Mouse (Mus musculus): Measurements from ENCODE around the gene Pi4ka. TPM values are rescaled to one million over a fixed set of nuclear protein-coding genes. Genes with fewer than 3 reads are reported as not detected.
A peak's percentile ranks its signal among the peaks of the same experiment; 100 is the strongest.

Gene Pi4ka
- polyA plus RNA-seq, 1 experiment from 2014 or later, result 28.0 TPM

GRCm38 (mm10) chr16:17254005-17254597 is 152.0 kb downstream of the Pi4ka start:
- peaks cover 42% of the 10 kb centered on the region for H3K4me1 ChIP-seq (replicated peaks; ENCODE audit: control insufficient read depth, insufficient read depth, low read length)
- H3K9ac ChIP-seq (ENCODE audit: low read length), result no peak overlapping the region
- ATAC-seq (ENCODE audit: low read depth), result 0 out of 2 replicates have a peak, but pooled peaks have one; percentile 21
- no peaks in the 10 kb centered on the region for H3K27me3 ChIP-seq (ENCODE audit: control insufficient read depth, insufficient read depth, low read depth, low read length)
- H3K4me3 ChIP-seq (ENCODE audit: low read length), result no peak overlapping the region
- 22% methylated on average over 4 of the region's 4 CpGs for WGBS
- no peak overlapping the region for H3K27ac ChIP-seq (ENCODE audit: low read length)
- H3K36me3 ChIP-seq (ENCODE audit: control insufficient read depth, insufficient read depth, low read length), result peaks cover 13% of the 10 kb centered on the region
- no peak overlapping the region for H3K4me2 ChIP-seq (ENCODE audit: low read depth, low read length)
- H3K9me3 ChIP-seq (ENCODE audit: control insufficient read depth, low read length), result no peaks in the 10 kb centered on the region

- Histone ChIP-seq H3K27me3 (ENCODE audit: control insufficient read depth, insufficient read depth, low read depth, low read length) (no peaks in the 10 kb centered on the region), H3K9me3 (ENCODE audit: control insufficient read depth, low read length) (no peaks in the 10 kb centered on the region), H3K27ac (ENCODE audit: low read length) (0 out of 2 replicates have a peak overlapping the region, but pooled peaks have one; percentile 29), H3K36me3 (ENCODE audit: control insufficient read depth, insufficient read depth, low read length) (peaks cover 5% of the 10 kb centered on the region), H3K4me1 (replicated peaks; ENCODE audit: control insufficient read depth, insufficient read depth, low read length) (peaks cover 49% of the 10 kb centered on the region), H3K4me3 (ENCODE audit: low read length) (no peak overlapping the region), H3K4me2 (ENCODE audit: low read depth, low read length) (no peak overlapping the region), H3K9ac (ENCODE audit: low read length) (no peak overlapping the region)
- WGBS, result 57% methylated on average over 7 of the region's 7 CpGs
- no peak; the same call in 1 of the 2 replicates for ATAC-seq (ENCODE audit: low read depth)
Measured at GRCm38 (mm10) chr16:17252841-17253240, 153.3 kb downstream of the Pi4ka start.

- no peaks in the 10 kb centered on the region for H3K9me3 ChIP-seq (ENCODE audit: control insufficient read depth, low read length)
- 43% methylated on average over 3 of the region's 3 CpGs for WGBS
Measured at GRCm38 (mm10) chr16:17252086-17252726, 153.9 kb downstream of the Pi4ka start.

GRCm38 (mm10) chr16:17251539-17251938 is 154.6 kb downstream of the Pi4ka start:
- Histone ChIP-seq H3K27ac (ENCODE audit: low read length) (peak overlapping the region; percentile 74), H3K36me3 (ENCODE audit: control insufficient read depth, insufficient read depth, low read length) (no peaks in the 10 kb centered on the region), H3K4me2 (ENCODE audit: low read depth, low read length) (peak overlapping the region; percentile 26), H3K4me3 (ENCODE audit: low read length) (no peak overlapping the region), H3K4me1 (replicated peaks; ENCODE audit: control insufficient read depth, insufficient read depth, low read length) (peaks cover 49% of the 10 kb centered on the region), H3K9ac (ENCODE audit: low read length) (no peak overlapping the region), H3K27me3 (ENCODE audit: control insufficient read depth, insufficient read depth, low read depth, low read length) (no peaks in the 10 kb centered on the region), H3K9me3 (ENCODE audit: control insufficient read depth, low read length) (no peaks in the 10 kb centered on the region)
- ATAC-seq (ENCODE audit: low read depth), result peak; percentile 50
- WGBS, result 41% methylated on average over 3 of the region's 3 CpGs

More at GRCm38 (mm10) chr16:17252086-17252726, 153.9 kb downstream of the Pi4ka start:
- no peak overlapping the region for H3K4me3 ChIP-seq (ENCODE audit: low read length)
- no peak for ATAC-seq (ENCODE audit: low read depth)
- peaks cover 49% of the 10 kb centered on the region for H3K4me1 ChIP-seq (replicated peaks; ENCODE audit: control insufficient read depth, insufficient read depth, low read length)
- H3K9ac ChIP-seq (ENCODE audit: low read length), result no peak overlapping the region
- no peaks in the 10 kb centered on the region for H3K27me3 ChIP-seq (ENCODE audit: control insufficient read depth, insufficient read depth, low read depth, low read length)
- H3K27ac ChIP-seq (ENCODE audit: low read length), result peak overlapping the region; percentile 66
- peak overlapping the region; percentile 26; the same call in 1 of the 2 replicates for H3K4me2 ChIP-seq (ENCODE audit: low read depth, low read length)
- no peaks in the 10 kb centered on the region; the same call in 1 of the 2 replicates for H3K36me3 ChIP-seq (ENCODE audit: control insufficient read depth, insufficient read depth, low read length)

GRCm38 (mm10) chr16:17249135-17249534 is 157.0 kb downstream of the Pi4ka start:
- peaks cover 43% of the 10 kb centered on the region for H3K4me1 ChIP-seq (replicated peaks; ENCODE audit: control insufficient read depth, insufficient read depth, low read length)

GRCm38 (mm10) chr16:17247727-17248126 is 158.4 kb downstream of the Pi4ka start:
- peak; percentile 76 for ATAC-seq (ENCODE audit: low read depth)
- no peaks in the 10 kb centered on the region for H3K9me3 ChIP-seq (ENCODE audit: control insufficient read depth, low read length)
- H3K9ac ChIP-seq (ENCODE audit: low read length), result no peak overlapping the region
- H3K4me3 ChIP-seq (ENCODE audit: low read length), result no peak overlapping the region
- WGBS, result 41% methylated on average over 4 of the region's 4 CpGs
- H3K4me1 ChIP-seq (replicated peaks; ENCODE audit: control insufficient read depth, insufficient read depth, low read length), result peaks cover 38% of the 10 kb centered on the region
- H3K4me2 ChIP-seq (ENCODE audit: low read depth, low read length), result no peak overlapping the region
- no peaks in the 10 kb centered on the region for H3K36me3 ChIP-seq (ENCODE audit: control insufficient read depth, insufficient read depth, low read length)
- no peaks in the 10 kb centered on the region for H3K27me3 ChIP-seq (ENCODE audit: control insufficient read depth, insufficient read depth, low read depth, low read length)
- peak overlapping the region; percentile 72 for H3K27ac ChIP-seq (ENCODE audit: low read length)

More at GRCm38 (mm10) chr16:17249135-17249534, 157.0 kb downstream of the Pi4ka start:
- 32% methylated on average over 6 of the region's 6 CpGs for WGBS
- Histone ChIP-seq H3K9ac (ENCODE audit: low read length) (no peak overlapping the region), H3K36me3 (ENCODE audit: control insufficient read depth, insufficient read depth, low read length) (no peaks in the 10 kb centered on the region), H3K9me3 (ENCODE audit: control insufficient read depth, low read length) (no peaks in the 10 kb centered on the region), H3K27ac (ENCODE audit: low read length) (no peak overlapping the region), H3K27me3 (ENCODE audit: control insufficient read depth, insufficient read depth, low read depth, low read length) (no peaks in the 10 kb centered on the region), H3K4me3 (ENCODE audit: low read length) (no peak overlapping the region), H3K4me2 (ENCODE audit: low read depth, low read length) (no peak overlapping the region)
- no peak for ATAC-seq (ENCODE audit: low read depth)

GRCm38 (mm10) chr16:17244996-17245395 is 161.1 kb downstream of the Pi4ka start:
- 48% methylated on average over 1 of the region's 1 CpGs for WGBS

GRCm38 (mm10) chr16:17243731-17244130 is 162.4 kb downstream of the Pi4ka start:
- Histone ChIP-seq H3K9me3 (ENCODE audit: control insufficient read depth, low read length) (no peaks in the 10 kb centered on the region), H3K4me3 (ENCODE audit: low read length) (no peak overlapping the region), H3K4me1 (replicated peaks; ENCODE audit: control insufficient read depth, insufficient read depth, low read length) (peaks cover 21% of the 10 kb centered on the region), H3K27me3 (ENCODE audit: control insufficient read depth, insufficient read depth, low read depth, low read length) (no peaks in the 10 kb centered on the region), H3K9ac (ENCODE audit: low read length) (no peak overlapping the region), H3K4me2 (ENCODE audit: low read depth, low read length) (no peak overlapping the region), H3K36me3 (ENCODE audit: control insufficient read depth, insufficient read depth, low read length) (no peaks in the 10 kb centered on the region), H3K27ac (ENCODE audit: low read length) (peak overlapping the region; percentile 67)
- ATAC-seq (ENCODE audit: low read depth), result 0 out of 2 replicates have a peak, but pooled peaks have one; percentile 15
- whole genome bisulfite sequencing, result 24% methylated on average over 1 of the region's 1 CpGs

More at GRCm38 (mm10) chr16:17244996-17245395, 161.1 kb downstream of the Pi4ka start:
- H3K9me3 ChIP-seq (ENCODE audit: control insufficient read depth, low read length), result no peaks in the 10 kb centered on the region
- no peak for ATAC-seq (ENCODE audit: low read depth)
- no peak overlapping the region for H3K27ac ChIP-seq (ENCODE audit: low read length)
- H3K36me3 ChIP-seq (ENCODE audit: control insufficient read depth, insufficient read depth, low read length), result no peaks in the 10 kb centered on the region
- no peak overlapping the region for H3K9ac ChIP-seq (ENCODE audit: low read length)
- peaks cover 19% of the 10 kb centered on the region for H3K4me1 ChIP-seq (replicated peaks; ENCODE audit: control insufficient read depth, insufficient read depth, low read length)
- no peak overlapping the region for H3K4me2 ChIP-seq (ENCODE audit: low read depth, low read length)
- H3K4me3 ChIP-seq (ENCODE audit: low read length), result no peak overlapping the region
- H3K27me3 ChIP-seq (ENCODE audit: control insufficient read depth, insufficient read depth, low read depth, low read length), result no peaks in the 10 kb centered on the region

GRCm38 (mm10) chr16:17239409-17239808 is 166.7 kb downstream of the Pi4ka start:
- 56% methylated on average over 2 of the region's 2 CpGs for WGBS
- Histone ChIP-seq H3K4me1 (replicated peaks; ENCODE audit: control insufficient read depth, insufficient read depth, low read length) (peaks cover 43% of the 10 kb centered on the region), H3K4me2 (ENCODE audit: low read depth, low read length) (no peak overlapping the region)

More at GRCm38 (mm10) chr16:17239409-17239808, 166.7 kb downstream of the Pi4ka start:
- no peak for ATAC-seq (ENCODE audit: low read depth)
- Histone ChIP-seq H3K4me3 (ENCODE audit: low read length) (no peak overlapping the region), H3K36me3 (ENCODE audit: control insufficient read depth, insufficient read depth, low read length) (no peaks in the 10 kb centered on the region), H3K9me3 (ENCODE audit: control insufficient read depth, low read length) (no peaks in the 10 kb centered on the region), H3K9ac (ENCODE audit: low read length) (no peak overlapping the region), H3K27ac (ENCODE audit: low read length) (no peak overlapping the region), H3K27me3 (ENCODE audit: control insufficient read depth, insufficient read depth, low read depth, low read length) (no peaks in the 10 kb centered on the region)

Measured in lung, embryonic 16.5 days (tissue).